Mouse (Mus musculus): ENCODE results near the gene Rgl1.
"Not testable (repeated sequence)": the region's sequence is repeated elsewhere in the genome, so short reads cannot be mapped to it uniquely, and the experiment has no call there.

Rgl1 gene

GRCm38 (mm10) chr1:152656601-152657000, 109.5 kb downstream of the Rgl1 start:
- DNase-seq (ENCODE audit: low spot score): no peak

- no peak for DNase-seq (ENCODE audit: low spot score)
Measured at GRCm38 (mm10) chr1:152654851-152655250, 111.3 kb downstream of the Rgl1 start.

GRCm38 (mm10) chr1:152651495-152651874, 114.7 kb downstream of the Rgl1 start:
- DNase-seq (ENCODE audit: low spot score): no peak

GRCm38 (mm10) chr1:152650856-152651494, 115.2 kb downstream of the Rgl1 start:
- no peak for DNase-seq (ENCODE audit: low spot score)

- DNase-seq (ENCODE audit: low spot score): no peak
Measured at GRCm38 (mm10) chr1:152648052-152648451, 118.1 kb downstream of the Rgl1 start.

GRCm38 (mm10) chr1:152642207-152642606, 123.9 kb downstream of the Rgl1 start:
- DNase-seq (ENCODE audit: low spot score): not testable (repeated sequence)

GRCm38 (mm10) chr1:152640195-152640981, 125.8 kb downstream of the Rgl1 start:
- DNase-seq (ENCODE audit: low spot score): no peak

GRCm38 (mm10) chr1:152639344-152639743, 126.8 kb downstream of the Rgl1 start:
- no peak for DNase-seq (ENCODE audit: low spot score)

GRCm38 (mm10) chr1:152634638-152635037, 131.5 kb downstream of the Rgl1 start:
- DNase-seq (ENCODE audit: low spot score): no peak

- DNase-seq (ENCODE audit: low spot score): no peak
Measured at GRCm38 (mm10) chr1:152629780-152630179, 136.4 kb downstream of the Rgl1 start.

GRCm38 (mm10) chr1:152625651-152626050, 140.5 kb downstream of the Rgl1 start:
- DNase-seq (ENCODE audit: low spot score): no peak

GRCm38 (mm10) chr1:152624644-152625454, 141.3 kb downstream of the Rgl1 start:
- peak; percentile 82 for DNase-seq (ENCODE audit: low spot score)

- DNase-seq (ENCODE audit: low spot score): peak; percentile 60
Measured at GRCm38 (mm10) chr1:152623375-152624270, 142.5 kb downstream of the Rgl1 start.

GRCm38 (mm10) chr1:152622765-152623211, 143.4 kb downstream of the Rgl1 start:
- DNase-seq (ENCODE audit: low spot score): no peak

GRCm38 (mm10) chr1:152621624-152622023, 144.5 kb downstream of the Rgl1 start:
- no peak for DNase-seq (ENCODE audit: low spot score)

- no peak for DNase-seq (ENCODE audit: low spot score)
Measured at GRCm38 (mm10) chr1:152619396-152619795, 146.8 kb downstream of the Rgl1 start.

- DNase-seq (ENCODE audit: low spot score): no peak
Measured at GRCm38 (mm10) chr1:152618896-152619295, 147.3 kb downstream of the Rgl1 start.

GRCm38 (mm10) chr1:152618381-152618780, 147.8 kb downstream of the Rgl1 start:
- no peak for DNase-seq (ENCODE audit: low spot score)

- DNase-seq (ENCODE audit: low spot score): no peak
Measured at GRCm38 (mm10) chr1:152617745-152618342, 148.3 kb downstream of the Rgl1 start.

- no peak for DNase-seq (ENCODE audit: low spot score)
Measured at GRCm38 (mm10) chr1:152616777-152617057, 149.4 kb downstream of the Rgl1 start.

All from yolk sac, embryonic 10.5 days (tissue).